Mouse (Mus musculus) urinary bladder, postnatal 10 days (tissue): ENCODE measurements around the gene Cela2a.
A peak's percentile ranks its signal among the peaks of the same experiment; 100 is the strongest.

ENCODE experiments used
- DNase-seq: peaks from one replicate; pipeline ENCODE4 v3.0.0; 2022; ENCODE audit warnings: low spot score

Gene Cela2a

DNA sequence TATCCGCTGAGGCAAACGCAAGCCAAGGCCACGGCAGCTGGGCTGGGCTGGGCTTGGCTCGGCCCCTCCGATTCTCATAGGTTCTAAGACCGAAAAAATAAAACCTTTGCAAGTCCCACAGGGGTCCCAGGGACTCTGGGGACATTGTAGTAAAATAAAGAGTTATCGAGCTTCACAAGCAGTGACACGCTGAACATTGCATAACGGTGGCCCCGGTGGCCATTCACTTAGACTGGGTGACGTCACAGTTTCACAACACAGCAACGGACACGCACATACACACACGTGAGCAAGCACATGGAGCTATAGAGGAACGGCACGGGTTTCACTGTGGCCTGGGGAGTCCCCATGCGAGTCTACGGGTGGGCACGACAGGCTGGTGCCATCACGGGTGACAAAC lies 32.5 kb upstream of the Cela2a start:
- DNase-seq = no peak

DNA sequence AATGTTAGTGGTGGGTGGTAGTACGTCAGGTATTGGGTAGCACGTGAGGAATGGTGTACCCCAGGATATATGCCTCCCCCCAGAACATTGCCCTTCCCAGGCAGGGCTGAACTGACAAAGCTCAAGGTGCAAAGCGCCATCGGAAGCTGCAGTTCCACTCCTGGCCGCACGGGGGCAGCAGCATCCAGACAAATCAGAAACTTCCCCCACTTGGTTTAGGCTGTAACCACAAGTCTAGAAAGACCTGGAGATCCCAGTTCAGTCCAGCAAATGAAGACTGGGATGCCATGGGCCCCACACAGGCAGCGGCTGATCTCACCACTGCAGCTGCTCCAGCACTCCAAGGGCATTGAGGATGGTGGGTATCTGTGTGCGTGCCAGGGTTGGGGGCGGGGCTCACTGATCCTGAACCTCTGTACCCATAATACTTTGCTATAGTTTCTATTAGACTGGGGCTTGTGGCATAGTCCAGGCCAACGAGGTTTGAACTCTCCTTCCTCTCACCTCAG lies 31.5 kb upstream of the Cela2a start:
- DNase-seq = no peak

DNA sequence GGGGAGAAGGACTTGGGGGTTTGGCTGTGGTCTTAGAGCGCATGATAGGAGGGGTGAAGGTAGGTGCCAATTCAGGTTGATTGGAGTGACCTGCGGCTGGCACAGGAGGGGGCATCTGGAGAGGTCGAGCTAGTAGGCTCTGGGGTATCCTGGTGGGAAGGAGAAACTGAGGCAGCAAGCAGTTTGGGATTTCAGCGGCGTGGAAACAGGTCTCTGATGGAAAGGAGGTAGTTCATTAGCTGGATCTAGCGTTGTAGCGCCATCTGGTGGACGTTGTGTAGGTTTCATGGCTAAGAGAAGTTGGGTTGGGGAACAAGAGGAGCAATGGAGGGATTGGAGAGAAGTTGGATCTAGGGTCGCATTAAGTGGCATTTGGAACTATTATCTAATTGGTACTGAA lies 27.5 kb upstream of the Cela2a start:
- no peak for DNase-seq

DNA sequence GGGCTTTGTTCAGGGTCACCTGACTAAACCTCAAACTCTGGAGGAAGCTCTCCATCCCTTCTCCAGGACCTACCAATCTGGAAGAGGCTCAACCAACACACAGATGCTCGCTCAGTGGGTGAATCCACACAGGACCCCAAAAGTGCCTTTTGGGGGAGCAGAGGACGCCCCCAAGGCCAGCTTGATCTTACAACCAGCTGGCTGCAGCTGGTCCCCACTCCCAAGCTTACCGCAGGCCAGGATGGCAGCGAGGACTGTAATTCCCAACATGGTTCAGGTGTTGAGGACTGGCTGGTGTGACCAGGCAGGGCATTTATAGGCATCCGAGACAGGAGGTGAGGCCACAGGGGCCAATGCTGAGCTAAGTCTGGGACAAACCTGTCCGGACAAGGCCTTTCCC lies 20.0 kb upstream of the Cela2a start, which contains the start of gene Ctrc:
Gene Ctrc (minus strand): TSS at position 361 of the 400 bp plus-strand sequence.
- no peak for DNase-seq

DNA sequence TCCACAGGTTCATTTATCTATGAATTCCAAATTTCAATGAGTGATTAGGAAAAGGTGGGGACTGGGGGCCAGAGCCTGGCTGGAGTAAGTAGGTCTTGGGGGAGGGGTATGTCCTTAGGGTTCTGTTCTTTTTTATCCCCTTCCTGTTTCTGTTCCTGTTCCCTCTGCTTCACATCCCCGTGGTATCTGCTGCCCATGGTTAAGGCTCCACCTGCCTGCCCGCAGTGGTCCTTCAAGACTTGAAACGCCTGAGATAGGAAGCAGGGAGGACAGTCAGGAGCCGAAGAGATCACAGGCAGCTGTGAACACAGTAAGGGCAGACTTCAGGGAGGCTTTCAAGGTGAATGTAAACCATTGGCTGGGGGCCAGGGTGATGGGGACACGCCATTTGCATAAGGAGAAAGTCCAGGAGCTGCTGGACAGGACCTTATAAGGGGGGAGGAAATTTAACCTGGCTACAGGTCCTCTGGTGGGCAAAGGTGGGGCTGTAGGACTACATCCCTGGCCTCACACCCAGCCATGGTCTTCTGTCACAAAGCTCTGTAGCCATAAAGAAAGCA lies 8.7 kb upstream of the Cela2a start:
- DNase-seq = no peak

DNA sequence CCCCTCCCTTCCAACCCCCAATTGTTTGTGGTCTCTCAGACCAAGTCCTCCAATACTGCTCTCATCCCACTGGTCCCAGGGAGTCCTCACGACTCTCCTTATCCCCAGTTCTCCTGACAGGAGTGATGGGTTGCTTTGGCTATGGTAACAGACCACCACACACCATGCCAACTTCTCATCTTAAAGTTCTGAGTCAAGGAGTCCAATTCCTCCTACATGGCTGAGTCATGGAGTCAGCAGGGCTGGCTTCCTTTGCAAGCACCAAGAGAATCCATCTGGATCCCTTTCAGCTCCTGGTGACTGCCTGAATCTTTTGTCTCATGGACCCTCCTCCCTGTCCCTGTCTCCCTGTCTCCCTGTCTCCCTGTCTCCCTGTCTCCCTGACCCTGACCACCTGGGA lies 8.0 kb upstream of the Cela2a start:
- no peak for DNase-seq

DNA sequence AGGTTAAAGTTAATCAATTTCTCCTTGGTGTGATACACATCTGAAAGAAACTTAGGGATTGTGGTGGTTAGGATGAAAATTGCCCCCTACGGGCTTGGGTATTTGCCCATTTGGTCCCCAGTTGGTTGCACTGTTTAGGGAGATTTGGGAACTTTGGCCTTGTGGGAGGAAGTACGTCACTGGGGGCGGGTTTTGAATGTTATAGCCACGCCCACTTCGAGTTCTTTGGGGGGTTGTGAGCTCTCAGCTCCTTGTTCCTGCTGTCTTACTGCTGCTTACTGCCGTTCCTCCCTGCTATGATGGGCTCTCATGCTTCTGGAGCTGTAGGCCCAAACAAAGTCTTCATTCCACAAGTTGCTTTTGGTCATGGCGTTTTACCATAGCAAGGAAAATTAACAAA lies 5.4 kb upstream of the Cela2a start:
- no peak for DNase-seq

DNA sequence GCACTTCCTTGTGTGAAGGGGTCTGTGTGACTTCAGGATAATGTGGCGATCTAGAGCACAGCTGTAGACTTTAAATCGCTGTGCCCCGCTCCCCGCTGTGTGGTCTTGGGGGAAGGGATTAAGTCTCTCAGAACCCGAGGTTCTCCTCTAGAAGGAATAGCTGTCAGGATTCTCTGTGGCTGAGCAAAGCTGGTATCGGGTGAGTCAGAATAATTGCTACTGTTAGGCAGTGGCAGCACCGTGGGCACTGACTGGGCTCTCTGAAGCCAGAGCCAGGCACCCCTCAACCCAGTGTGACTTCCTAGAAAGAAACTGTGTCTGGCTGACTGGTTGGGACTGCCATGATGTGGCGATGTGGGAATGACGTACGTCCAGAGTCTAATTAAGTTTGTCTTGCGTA lies 4.4 kb upstream of the Cela2a start:
- DNase-seq = no peak

DNA sequence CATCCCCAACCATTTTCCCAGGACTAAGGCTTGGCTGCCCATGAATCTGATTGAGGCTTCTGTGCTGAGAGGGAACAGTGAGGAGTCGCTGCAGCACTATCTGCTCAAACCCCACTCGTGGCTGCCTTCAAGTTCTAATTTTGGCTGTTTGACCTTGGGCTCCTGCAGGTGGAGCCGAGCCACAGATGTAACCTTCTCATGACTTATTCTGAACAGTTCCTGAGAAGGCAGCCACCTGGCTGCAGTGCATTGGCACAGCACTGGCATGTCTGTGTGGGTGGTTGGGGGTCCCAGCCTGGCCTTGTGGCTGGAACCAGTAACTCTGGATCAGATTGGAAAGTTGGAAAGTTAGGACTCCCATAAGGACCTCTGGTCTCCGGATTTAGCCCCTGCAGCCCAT lies 2.2 kb upstream of the Cela2a start:
- DNase-seq = no peak

DNA sequence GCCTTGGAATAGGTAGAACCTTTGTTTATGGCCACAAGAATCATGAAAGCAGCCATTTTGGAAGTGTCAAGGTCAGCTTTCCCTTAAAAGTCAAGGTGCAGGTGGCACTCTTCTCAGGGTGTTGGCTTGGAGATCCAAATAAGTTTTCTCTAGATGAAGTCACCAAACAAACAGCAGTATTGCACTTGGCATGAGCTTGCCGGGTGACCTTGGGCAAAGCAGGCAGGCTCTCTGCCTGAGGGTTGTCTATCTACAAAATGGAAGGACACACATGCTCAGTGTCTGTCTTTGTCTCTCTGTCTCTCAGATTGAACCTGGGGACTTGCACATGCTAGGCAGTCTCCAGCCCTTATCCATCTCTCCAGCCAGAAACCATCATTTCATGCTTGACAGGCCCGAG lies 1.4 kb upstream of the Cela2a start:
- DNase-seq = no peak

DNA sequence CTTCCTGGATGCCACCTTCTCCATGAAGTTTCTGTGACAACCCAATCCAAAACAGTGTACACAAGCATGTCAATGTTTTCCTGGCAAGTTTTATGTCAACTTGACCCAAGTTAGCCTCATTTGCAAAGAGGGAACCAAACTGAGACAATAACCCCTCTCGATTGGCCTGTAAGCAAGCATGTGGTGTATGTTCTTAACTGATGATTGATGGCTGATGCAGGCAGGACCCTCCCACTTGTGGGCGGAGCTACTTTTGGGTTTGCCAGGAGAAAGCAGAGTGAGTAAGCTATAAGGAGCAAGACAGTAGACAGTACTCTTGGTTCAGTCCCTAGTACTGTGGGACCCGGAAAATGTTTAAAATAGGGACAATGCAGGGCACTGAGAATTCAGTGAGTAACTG lies 3.0 kb downstream of the Cela2a start:
- no peak for DNase-seq

DNA sequence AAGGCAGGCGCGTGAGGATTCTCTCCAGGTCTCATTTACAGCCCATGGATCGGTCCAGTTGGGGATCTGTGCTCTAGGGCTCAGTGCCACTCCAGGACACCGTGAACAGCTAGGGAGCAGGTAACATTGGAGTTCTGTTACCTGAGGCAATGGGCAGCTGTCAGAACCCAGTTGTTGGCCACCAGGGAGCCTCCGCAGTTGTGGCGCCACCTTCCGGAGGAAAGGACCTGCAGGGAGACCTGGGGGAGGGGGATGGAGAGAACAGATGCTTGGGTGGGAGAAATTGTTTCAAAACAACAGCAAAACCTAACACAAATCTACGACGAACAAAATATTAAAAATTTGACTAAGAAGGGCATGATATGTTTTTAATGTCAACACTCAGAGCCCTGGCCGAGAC lies 3.9 kb downstream of the Cela2a start:
- peak; percentile 1 for DNase-seq

DNA sequence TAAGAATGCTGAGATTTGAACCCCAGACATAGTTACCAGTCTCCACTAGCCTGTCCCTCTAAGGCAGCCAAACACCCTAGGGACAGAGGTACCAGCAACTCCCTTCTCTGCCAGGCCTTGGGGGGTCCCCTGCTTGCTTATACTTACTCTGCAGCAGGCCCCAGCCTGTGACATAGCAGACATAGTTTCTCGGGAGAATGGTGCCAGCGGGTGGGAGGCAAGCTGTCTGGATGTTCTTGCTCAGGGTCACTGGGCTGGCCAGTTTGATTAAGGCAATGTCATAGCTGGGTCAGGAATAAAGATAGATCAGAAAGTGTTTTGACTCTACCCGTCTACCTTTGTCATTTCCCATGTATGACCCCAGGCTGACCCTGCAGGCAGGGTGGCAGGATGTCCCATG lies 4.8 kb downstream of the Cela2a start:
- DNase-seq = peak; percentile 6

DNA sequence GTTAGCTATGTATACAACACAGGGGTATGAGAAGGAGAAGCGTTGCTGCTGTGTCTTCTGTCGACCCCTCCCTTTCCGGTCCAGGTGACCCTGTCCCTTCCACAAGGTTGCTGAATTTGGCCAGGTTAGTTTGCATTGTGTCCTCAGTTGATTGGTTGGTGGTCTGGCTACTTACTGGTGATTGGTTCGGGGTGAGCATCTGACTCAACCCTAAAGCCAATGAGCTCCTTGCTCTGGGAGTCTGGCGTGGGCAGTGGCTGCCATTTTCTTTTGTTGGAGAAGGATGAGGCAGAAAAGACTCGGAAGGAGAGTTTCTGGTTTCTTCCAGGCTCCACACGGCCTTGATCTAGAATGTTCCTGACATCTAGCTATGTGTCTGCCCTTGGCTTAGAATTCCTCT lies 6.6 kb downstream of the Cela2a start:
- no peak for DNase-seq

DNA sequence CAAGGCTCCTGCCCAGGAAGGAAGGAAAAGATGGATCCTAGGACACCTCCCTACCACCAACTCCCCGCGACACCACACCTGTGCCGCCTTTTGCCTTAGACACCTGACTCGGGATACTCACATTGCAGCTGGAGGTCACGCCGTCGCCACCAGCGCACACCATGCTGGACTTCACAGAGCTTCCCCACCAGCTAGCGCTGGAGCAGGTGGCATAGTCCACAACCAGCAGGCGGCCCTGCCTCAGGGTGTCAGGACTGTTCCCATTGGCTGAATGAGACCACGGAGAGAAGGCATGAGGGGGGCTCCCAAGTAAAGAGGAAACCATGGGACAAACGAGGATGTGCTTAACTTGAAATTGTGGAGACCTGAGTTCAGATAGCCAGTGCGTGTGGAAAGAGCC lies 7.1 kb downstream of the Cela2a start:
- peak; percentile 8 for DNase-seq

DNA sequence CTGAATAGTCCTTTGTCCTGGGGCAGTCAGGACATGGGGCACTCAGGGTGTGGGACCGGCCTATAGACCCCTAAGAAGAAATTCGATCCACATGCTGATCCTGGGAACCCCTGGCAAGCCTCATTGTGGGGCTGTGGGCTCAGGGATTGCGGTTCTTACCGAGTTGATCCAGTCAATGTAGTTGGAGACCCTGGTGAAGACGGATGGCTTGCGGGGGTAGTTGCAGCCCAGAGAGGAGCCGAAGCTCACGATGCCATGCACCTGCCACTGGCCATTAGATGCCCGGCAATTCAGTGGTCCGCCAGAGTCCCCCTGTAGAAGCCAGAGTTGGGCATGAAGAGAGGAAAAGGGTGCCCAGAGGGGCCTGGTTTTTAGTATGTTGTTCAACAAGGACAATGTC lies 8.3 kb downstream of the Cela2a start:
- peak; percentile 5 for DNase-seq

DNA sequence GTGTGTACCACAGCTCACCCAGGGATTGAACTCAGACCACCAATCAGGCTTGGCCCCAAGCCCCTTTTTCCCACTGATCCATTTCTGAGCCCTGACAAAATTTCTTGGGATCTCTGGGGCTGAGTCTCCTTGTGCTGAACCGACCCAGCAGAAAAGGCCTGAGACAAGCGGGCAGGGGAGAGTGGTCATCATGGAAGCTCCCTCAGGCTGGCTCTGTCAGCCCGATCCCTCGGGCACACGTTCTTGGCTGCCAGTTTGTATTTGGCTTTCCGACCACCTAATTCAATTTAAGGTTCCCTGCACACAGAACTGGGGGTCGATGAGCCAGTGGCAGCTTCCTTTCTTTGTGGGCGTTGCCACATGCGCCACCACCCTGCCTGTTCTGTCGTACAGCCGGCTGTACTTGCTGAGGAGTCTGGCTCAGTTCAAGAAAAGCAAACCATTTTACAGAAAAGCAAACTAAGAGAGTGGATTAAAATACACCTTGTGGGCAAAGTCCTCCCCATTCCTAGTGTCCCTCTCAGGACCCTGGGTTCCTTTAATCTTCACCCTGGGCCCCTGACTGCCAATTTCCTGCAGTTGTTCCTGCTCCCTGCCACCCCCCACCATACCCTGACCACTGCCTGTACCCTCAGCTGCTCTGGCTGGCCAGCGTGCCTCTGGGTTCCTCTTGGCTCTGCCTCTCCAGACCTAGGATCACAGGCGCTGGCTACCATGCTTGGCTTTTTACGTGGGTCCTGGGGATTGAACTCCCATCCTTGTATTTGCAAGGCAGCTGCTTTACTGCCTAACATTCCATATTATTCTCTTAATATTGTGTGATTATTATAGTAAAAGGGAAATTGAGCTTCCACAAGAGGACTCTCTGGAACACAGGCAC lies 8.9 kb downstream of the Cela2a start:
- DNase-seq = peak; percentile 4

DNA sequence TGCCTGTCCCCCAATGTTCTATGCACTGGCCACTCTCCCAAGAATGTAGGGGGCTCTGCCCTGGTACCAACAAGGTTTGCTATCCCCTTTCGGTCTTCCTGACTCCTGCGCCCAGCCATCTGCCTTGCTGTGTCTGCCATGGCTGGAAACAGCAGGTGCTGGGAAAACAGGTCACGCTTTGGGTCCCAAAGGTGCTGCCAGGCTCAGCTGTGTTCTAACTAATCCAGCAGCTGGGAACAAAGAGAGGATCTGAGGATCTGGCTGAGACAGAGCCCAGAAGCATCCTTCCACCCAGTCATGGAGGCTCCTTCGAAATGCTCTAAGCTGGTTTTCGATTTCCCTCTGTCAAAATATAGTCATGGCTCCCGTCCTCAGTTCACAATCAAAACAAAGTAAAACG lies 9.7 kb downstream of the Cela2a start:
- DNase-seq = no peak

DNA sequence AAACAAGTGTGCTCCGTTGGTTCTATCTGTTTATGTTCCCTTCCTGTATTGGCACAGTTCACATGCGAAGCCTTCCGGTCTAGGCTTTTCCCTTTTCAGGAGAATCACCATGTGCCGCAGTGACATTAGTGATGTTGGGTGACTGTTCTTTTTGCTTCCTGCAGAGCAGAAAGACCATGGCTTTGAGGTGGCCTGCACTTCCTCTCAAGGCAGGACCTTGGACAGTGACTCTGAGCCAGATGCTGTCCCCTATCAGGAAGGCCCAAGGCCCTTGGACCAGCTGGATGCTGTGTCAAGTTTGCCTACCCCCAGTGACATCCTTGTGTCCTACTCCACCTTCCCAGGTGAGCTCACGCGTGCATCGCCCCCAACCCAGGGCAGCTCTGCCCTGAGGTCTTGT lies 14.6 kb downstream of the Cela2a start:
- no peak for DNase-seq

DNA sequence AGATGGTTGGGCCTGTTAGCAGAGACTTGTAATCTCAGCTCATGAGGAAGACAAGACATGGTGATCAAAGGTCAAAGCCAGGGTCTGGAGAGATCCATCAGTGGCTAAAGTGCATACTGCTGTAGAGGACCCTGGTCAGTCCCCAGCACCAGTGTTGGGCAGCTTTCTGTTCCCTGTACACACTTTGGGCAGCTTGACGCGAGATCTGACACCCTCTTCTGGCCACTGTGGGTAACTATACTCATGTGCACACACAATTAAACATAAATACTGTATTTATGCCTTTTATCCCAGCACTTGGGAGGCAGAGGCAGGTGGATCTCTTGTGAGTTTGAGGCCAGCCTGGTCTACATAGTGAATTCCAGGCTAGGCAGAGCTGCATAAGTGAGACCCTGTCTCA lies 15.0 kb downstream of the Cela2a start:
- no peak for DNase-seq

DNA sequence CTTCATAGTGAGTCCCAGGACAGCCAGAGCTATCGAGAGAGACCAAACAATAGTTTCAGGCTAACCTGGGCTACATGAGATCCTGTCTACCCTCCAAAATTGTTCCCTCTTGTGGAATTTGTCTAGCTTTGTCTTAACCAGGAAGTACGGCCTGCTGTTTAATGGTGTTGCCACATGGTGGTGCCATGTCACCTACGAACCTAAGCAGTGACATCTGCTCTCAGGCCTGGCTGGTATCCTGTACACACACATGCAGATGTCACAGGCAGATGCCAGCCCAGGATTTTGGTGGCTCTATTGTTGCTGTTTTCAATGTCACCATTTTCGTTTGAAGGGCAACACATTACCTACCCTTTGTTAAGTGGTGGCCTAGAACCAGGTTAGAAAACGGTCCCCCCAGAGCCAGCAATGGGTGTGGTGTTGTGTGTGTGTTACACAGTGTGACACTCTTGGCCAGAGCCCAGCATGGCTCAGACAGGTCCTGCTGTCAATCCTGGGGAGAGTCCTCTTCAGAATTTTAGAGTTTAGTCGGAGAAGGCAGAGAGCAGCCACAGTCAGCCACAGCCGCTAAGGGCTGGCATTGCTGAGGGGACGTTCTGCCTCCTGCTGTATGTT lies 16.0 kb downstream of the Cela2a start:
- DNase-seq = no peak

DNA sequence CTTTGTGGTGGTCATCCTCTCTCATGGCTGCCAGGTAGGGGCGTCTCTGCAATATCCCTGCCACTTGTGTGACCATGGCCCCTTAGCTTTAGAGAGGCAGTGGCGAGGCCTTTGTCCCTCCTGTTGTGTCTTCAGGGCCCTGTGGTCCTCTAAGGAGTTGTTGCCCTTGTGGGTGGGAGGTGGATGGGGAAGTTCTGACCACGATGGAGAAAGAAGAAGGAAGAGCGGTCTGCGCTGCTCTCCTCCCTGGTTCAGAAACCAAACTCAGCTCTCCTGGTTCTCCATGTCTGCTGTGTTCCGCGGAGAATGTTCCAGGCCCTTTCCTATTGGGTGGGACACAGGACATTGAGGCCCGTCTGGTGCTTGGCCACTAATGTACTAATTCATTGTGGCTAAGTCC lies 20.1 kb downstream of the Cela2a start:
- DNase-seq = no peak

DNA sequence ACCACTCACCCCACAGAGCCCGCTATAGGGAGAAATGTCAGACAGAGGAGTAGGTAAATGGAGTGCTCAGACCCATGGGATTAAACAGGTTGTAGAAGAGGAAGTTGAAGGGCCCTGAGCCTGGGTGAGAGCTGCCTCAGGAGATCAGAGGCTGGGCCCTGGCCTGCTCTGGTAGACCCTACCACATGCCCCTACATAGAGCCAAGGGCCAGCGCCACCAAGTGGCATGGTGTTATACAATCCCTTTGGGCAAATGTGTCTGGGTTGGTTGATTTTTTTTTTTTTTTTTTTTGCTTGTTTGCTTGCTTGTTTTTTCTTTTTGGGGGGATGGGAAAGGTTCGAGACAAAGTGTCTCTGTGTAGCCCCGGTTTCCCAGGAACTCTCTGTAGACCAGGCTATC lies 21.9 kb downstream of the Cela2a start:
- DNase-seq = no peak
